Mouse (Mus musculus) stomach, embryonic 14.5 days (tissue): ENCODE data around the gene Igsf9. TPM values are rescaled to one million over a fixed set of nuclear protein-coding genes. Genes with fewer than 3 reads are reported as not detected.

Experiments used
- ATAC-seq: fragments of 200-750 bp; cut with Nextera tagmentation; 2 replicates; pipeline ENCODE4 v1.8.0; 2017; ENCODE audit warnings: low read depth, moderate TSS enrichment; ENCODE audit not compliant: insufficient number of reproducible peaks, insufficient read depth, low FRiP score
- H3K27ac ChIP-seq: fragments of 300-500 bp; sonication (generic); 2 replicates; pipeline ENCODE4 v1.5.1; 2014; ENCODE audit warnings: mild to moderate bottlenecking, low read length, moderate library complexity, mixed read lengths
- H3K27me3 ChIP-seq: fragments of 300-500 bp; sonication (generic); 2 replicates; pipeline ENCODE4 v1.6.1; 2014; ENCODE audit warnings: low read length, control low read depth, mixed read lengths; ENCODE audit not compliant: control insufficient read depth, insufficient read depth
- H3K36me3 ChIP-seq: fragments of 300-500 bp; sonication (generic); 2 replicates; pipeline ENCODE4 v1.6.1; 2014; ENCODE audit warnings: mild to moderate bottlenecking, control low read depth, low read length, moderate library complexity, mixed read lengths; ENCODE audit not compliant: control insufficient read depth, insufficient read depth
- H3K4me1 ChIP-seq: fragments of 300-500 bp; sonication (generic); 2 replicates; pipeline ENCODE4 v1.6.1; 2014; ENCODE audit warnings: low read length, control low read depth, mixed read lengths; ENCODE audit not compliant: control insufficient read depth, insufficient read depth
- H3K4me2 ChIP-seq: fragments of 300-500 bp; sonication (generic); replicated peaks from 2 replicates; pipeline ENCODE4 v1.6.1; 2014; ENCODE audit warnings: low read depth, low read length, control low read depth
- H3K4me3 ChIP-seq: fragments of 300-500 bp; sonication (generic); 2 replicates; pipeline ENCODE4 v1.5.1; 2014; ENCODE audit warnings: low read depth, low read length, control low read depth
- H3K9ac ChIP-seq: fragments of 300-500 bp; sonication (generic); replicated peaks from 2 replicates; pipeline ENCODE4 v1.6.1; 2014; ENCODE audit warnings: low read depth, mild to moderate bottlenecking, control low read depth, low read length, moderate library complexity, mixed read lengths
- H3K9me3 ChIP-seq: fragments of 300-500 bp; sonication (generic); 2 replicates; pipeline ENCODE4 v1.6.1; 2016; ENCODE audit warnings: low read depth, low read length, control low read depth; ENCODE audit not compliant: control insufficient read depth
- WGBS: fragments of 180-500 bp; shearing (Covaris S2); extraction: QIAGEN DNeasy Blood & Tissue Kit; methylation state at CpG from one replicate; pipeline ENCODE4 v1.1.7; 2014; 5-methylcytosine and 5-hydroxymethylcytosine counted together
- polyA plus RNA-seq: library from polyadenylated mRNA; unstranded; fragments of >200 nt; fragmentation: Nextera tagmentation; extraction: Ambion mirVana; gene quantifications from 2 replicates; pipeline ENCODE4 v1.2.1, GENCODE M21; 2014

Gene Igsf9
- polyA plus RNA-seq, 1 experiment from 2014 or later, result 48.1 TPM

GRCm38 (mm10) chr1:172474196-172474595 lies 7.4 kb upstream of the Igsf9 start:
- 0 out of 2 replicates have a peak, but pooled peaks cover 5% of the 10 kb centered on the region for H3K4me1 ChIP-seq
- H3K4me2 ChIP-seq, result no peak overlapping the region
- H3K27ac ChIP-seq, result no peak overlapping the region
- 63% methylated on average over 3 of the region's 3 CpGs for WGBS
- H3K9ac ChIP-seq, result no peak overlapping the region
- no peak overlapping the region for H3K4me3 ChIP-seq
- H3K36me3 ChIP-seq, result no peaks in the 10 kb centered on the region
- H3K9me3 ChIP-seq, result no peaks in the 10 kb centered on the region
- no peak for ATAC-seq
- no peaks in the 10 kb centered on the region for H3K27me3 ChIP-seq

- H3K4me1 ChIP-seq, result no peaks in the 10 kb centered on the region
- no peaks in the 10 kb centered on the region for H3K27me3 ChIP-seq
- no peak within 1 kb of the TSS for H3K4me3 ChIP-seq
- H3K9ac ChIP-seq, result no peak within 1 kb of the TSS
- H3K36me3 ChIP-seq, result no peaks in the 10 kb centered on the region
- peak; percentile 54; the same call in 1 of the 2 replicates for ATAC-seq
- H3K4me2 ChIP-seq, result no peak within 1 kb of the TSS
- H3K27ac ChIP-seq, result no peak within 1 kb of the TSS
- 43% methylated on average over 7 of the region's 7 CpGs for WGBS
- H3K9me3 ChIP-seq, result no peaks in the 10 kb centered on the region
Observed at GRCm38 (mm10) chr1:172475054-172475741, 6.4 kb upstream of the Igsf9 start, which contains the start of gene Slamf9. Gene Slamf9, plus strand, starts transcription at chr1:172475358.

GRCm38 (mm10) chr1:172478020-172478419 lies 3.6 kb upstream of the Igsf9 start:
- 72% methylated on average over 5 of the region's 5 CpGs for WGBS
- Histone ChIP-seq H3K27ac (no peak overlapping the region), H3K4me2 (no peak overlapping the region), H3K9ac (no peak overlapping the region), H3K4me3 (no peak overlapping the region), H3K27me3 (no peaks in the 10 kb centered on the region), H3K36me3 (no peaks in the 10 kb centered on the region), H3K4me1 (0 out of 2 replicates have a peak, but pooled peaks cover 10% of the 10 kb centered on the region), H3K9me3 (no peaks in the 10 kb centered on the region)
- ATAC-seq, result no peak

GRCm38 (mm10) chr1:172480376-172480775 lies 1.2 kb upstream of the Igsf9 start:
- no peak overlapping the region for H3K4me3 ChIP-seq
- H3K4me2 ChIP-seq, result no peak overlapping the region
- no peak for ATAC-seq
- peaks cover 28% of the 10 kb centered on the region for H3K4me1 ChIP-seq
- peaks cover 3% of the 10 kb centered on the region; the same call in 1 of the 2 replicates for H3K36me3 ChIP-seq
- WGBS, result 92% methylated on average over 4 of the region's 4 CpGs
- H3K27me3 ChIP-seq, result no peaks in the 10 kb centered on the region
- no peak overlapping the region for H3K27ac ChIP-seq
- no peak overlapping the region for H3K9ac ChIP-seq
- H3K9me3 ChIP-seq, result no peaks in the 10 kb centered on the region

- WGBS, result 7% methylated on average over 13 of the region's 13 CpGs
- peak; percentile 7; the same call in 1 of the 2 replicates for ATAC-seq
- no peaks in the 10 kb centered on the region for H3K27me3 ChIP-seq
- H3K4me2 ChIP-seq, result peak overlapping the region; percentile 78
- peak overlapping the region; percentile 18; the same call in 1 of the 2 replicates for H3K9ac ChIP-seq
- peak overlapping the region; percentile 46 for H3K4me3 ChIP-seq
- H3K36me3 ChIP-seq, result peaks cover 3% of the 10 kb centered on the region; the same call in 1 of the 2 replicates
- H3K9me3 ChIP-seq, result no peaks in the 10 kb centered on the region
- peak overlapping the region; percentile 80 for H3K27ac ChIP-seq
- H3K4me1 ChIP-seq, result peaks cover 35% of the 10 kb centered on the region
Observed at GRCm38 (mm10) chr1:172481111-172481510, 477 bp upstream of the Igsf9 start.

- WGBS, result 4% methylated on average over 12 of the region's 12 CpGs
- Histone ChIP-seq H3K27me3 (no peaks in the 10 kb centered on the region), H3K27ac (no peak overlapping the region; the same call in 1 of the 2 replicates), H3K9me3 (no peaks in the 10 kb centered on the region), H3K36me3 (peaks cover 8% of the 10 kb centered on the region; the same call in 1 of the 2 replicates), H3K9ac (peak overlapping the region; percentile 29; the same call in 1 of the 2 replicates), H3K4me3 (peak overlapping the region; percentile 46), H3K4me2 (peak overlapping the region; percentile 78), H3K4me1 (peaks cover 43% of the 10 kb centered on the region)
- ATAC-seq, result no peak
Observed at GRCm38 (mm10) chr1:172482518-172483360, 1.2 kb downstream of the Igsf9 start.

- H3K4me1 ChIP-seq, result peaks cover 46% of the 10 kb centered on the region
- H3K9ac ChIP-seq, result peak overlapping the region; percentile 10; the same call in 1 of the 2 replicates
- peaks cover 8% of the 10 kb centered on the region; the same call in 1 of the 2 replicates for H3K36me3 ChIP-seq
- 25% methylated on average over 4 of the region's 4 CpGs for WGBS
- peak overlapping the region; percentile 46 for H3K4me3 ChIP-seq
- H3K4me2 ChIP-seq, result peak overlapping the region; percentile 78
- no peak overlapping the region for H3K27ac ChIP-seq
- H3K9me3 ChIP-seq, result no peaks in the 10 kb centered on the region
- no peaks in the 10 kb centered on the region for H3K27me3 ChIP-seq
- ATAC-seq, result no peak
Observed at GRCm38 (mm10) chr1:172483361-172483660, 1.7 kb downstream of the Igsf9 start.

GRCm38 (mm10) chr1:172484236-172484635 lies 2.6 kb downstream of the Igsf9 start:
- Histone ChIP-seq H3K4me2 (peak overlapping the region; percentile 78), H3K36me3 (peaks cover 8% of the 10 kb centered on the region; the same call in 1 of the 2 replicates), H3K27ac (no peak overlapping the region), H3K4me1 (peaks cover 46% of the 10 kb centered on the region), H3K27me3 (no peaks in the 10 kb centered on the region), H3K9me3 (no peaks in the 10 kb centered on the region), H3K9ac (no peak overlapping the region), H3K4me3 (peak overlapping the region; percentile 11)
- 56% methylated on average over 11 of the region's 11 CpGs for WGBS
- ATAC-seq, result no peak
